In the genomic region with DNA sequence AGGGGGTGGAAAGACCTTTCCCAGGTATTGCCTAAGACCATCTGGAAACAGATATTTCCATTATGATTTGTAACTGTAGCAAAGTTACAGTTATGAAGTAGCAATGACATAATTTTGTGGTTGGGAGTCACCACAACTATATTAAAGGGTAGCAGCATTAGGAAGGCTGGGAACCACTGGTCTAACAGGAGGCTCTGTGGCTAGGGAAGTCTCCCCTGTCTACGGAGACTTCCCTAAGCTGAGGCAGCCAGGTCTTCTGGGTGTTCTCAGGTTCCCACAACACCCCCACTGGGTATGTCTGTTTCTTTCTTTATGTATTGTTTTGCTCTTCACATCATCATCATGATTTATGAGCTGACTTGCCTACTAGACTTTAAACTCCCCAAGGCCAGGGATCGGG, we compare ENCODE assay signal across 9 mouse cellular contexts.
"Had no signal": no experiment of that assay in that cellular context is flagged by ENCODE, and none has a peak within 500 bp of the region (broad histone marks: within the 10 kb centered on the region; RNA-seq: fewer than 3 reads in every experiment).

No protein-coding gene starts in this region.

- H3K36me3 ChIP-seq: midbrain, embryonic 13.5 days had no signal

- H3K9ac ChIP-seq: liver, embryonic 14.5 days; midbrain, embryonic 13.5 days had no signal

- DNase-seq: kidney, adult 11 months; kidney, adult 9 months; kidney, postnatal 36 days; left cerebral cortex, postnatal 4 days; lung, adult 18-20 months had no signal

- H3K27ac ChIP-seq: kidney, postnatal 0 days; liver, embryonic 14.5 days; midbrain, embryonic 13.5 days; stomach, postnatal 0 days had no signal

- H3K9me3 ChIP-seq: midbrain, embryonic 13.5 days had no signal

- ATAC-seq: midbrain, embryonic 13.5 days had no signal
